Mouse (Mus musculus): Measurements from ENCODE around the gene Zfp513.
"Not testable (repeated sequence)": the region's sequence is repeated elsewhere in the genome, so short reads cannot be mapped to it uniquely, and the experiment has no call there.

Zfp513 gene

DNA sequence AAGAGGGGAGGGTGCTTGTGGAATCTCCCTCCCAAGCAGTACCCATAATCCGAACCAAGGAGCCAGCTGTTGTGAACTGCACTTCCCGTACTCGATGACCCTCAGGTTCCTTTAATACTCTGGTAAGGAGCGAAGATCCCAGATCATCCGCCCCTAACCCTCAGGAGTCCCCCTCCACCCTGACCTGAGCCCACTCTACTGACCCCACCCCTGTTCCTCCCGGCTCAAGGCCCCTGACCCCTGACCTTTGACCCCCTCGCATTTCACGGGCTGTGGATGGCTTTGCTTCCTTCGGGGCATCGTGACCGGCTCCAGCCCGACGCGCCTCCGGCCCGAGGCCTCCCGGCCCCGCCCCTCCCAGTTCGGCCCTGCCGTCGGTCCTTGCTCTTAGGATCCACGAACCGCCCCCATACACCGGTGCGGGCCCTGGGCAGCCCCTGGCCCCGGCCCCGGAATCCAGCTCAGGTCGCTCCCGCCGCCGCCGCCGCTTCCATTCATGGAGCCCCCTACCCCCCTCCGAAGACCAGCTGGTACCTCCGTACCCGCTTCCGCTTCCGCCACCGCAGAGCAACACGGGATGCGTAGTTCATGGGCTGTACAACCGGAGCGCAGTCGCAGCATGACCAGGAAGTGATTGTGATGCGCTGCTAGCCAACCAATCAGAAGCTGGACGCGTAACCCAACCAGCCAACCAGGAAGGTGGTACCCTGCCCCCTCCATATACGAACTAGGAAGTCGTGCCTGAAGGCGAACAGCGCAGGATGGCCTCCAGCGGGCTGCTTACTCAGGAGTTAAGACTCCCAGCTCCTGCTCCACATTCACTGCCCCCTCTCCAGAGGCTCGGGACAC, at the start of gene Zfp513:
TSS of gene Zfp513 (minus strand) at position 562 of the 849 bp plus-strand sequence.
- DNase-seq (ENCODE audit: extremely low spot score, low spot score) = peak; percentile 96

DNA sequence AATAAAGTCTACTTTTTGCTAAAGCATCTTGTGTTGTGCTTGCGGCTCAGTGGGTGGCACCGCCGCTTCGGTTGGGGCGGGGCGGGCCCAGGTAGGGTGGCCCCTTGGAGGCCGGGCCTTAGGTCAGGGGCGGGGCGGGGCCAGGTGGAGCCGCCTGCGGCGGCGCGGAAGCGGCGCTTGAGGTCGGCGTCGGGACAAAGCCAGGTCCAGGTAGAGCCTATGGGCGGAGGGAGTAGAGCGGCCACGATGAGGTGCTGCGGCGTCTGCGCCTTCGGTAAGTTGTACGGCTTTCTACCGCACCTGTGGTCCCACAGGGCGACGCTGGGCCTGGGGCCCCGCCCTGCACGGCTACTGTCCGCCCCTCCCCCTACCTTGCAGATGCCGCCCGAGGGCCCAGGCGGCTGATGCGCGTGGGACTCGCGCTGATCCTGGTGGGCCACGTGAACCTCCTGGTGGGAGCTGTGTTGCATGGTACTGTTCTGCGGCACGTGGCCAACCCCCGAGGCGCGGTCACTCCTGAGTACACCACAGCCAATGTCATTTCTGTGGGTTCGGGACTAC, 49.5 kb upstream of the Zfp513 start, which contains the start of gene Krtcap3:
TSS of gene Krtcap3 (plus strand) at position 151 of the 561 bp plus-strand sequence.
- DNase-seq (ENCODE audit: extremely low spot score, low spot score) = peak; percentile 45

DNA sequence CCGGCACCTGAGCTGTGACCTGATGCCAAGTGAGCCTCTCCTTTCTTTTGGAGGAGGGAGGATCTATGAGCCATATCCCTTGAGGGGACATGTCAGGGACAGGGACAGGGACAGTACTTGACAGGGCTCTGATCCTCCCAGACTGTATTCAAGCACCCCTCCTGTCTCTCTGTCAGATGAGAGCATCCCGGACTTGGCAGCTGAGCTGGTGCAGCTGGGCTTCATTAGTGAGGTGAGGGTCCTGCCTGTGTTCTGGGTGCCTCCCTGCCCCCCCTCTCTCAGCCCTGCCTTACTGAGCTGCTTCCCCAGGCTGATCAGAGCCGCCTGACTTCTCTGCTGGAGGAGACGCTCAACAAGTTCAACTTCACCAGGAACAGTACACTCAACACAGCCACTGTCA, 48.6 kb upstream of the Zfp513 start:
- DNase-seq (ENCODE audit: extremely low spot score, low spot score) = peak; percentile 27

DNA sequence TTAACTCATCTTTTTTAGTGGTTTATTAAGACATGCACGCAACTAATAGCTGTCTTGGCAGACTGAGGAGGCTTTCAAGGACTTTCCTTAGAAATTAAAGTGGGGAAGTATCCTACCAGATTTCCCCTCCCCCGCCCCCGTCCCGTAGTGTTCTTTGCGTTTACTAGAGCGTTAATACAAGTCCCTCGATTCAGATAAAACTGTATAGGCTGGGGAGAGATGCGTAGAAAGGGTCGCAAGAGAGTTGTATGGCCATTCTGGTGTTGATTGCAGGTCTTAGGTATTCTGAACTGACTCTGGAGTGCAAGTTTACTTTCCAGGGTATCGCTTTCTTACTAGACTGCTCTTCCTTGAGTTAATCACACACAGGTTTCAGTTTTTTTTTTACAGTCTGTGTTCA, 40.1 kb upstream of the Zfp513 start:
- DNase-seq (ENCODE audit: extremely low spot score, low spot score) = no peak

DNA sequence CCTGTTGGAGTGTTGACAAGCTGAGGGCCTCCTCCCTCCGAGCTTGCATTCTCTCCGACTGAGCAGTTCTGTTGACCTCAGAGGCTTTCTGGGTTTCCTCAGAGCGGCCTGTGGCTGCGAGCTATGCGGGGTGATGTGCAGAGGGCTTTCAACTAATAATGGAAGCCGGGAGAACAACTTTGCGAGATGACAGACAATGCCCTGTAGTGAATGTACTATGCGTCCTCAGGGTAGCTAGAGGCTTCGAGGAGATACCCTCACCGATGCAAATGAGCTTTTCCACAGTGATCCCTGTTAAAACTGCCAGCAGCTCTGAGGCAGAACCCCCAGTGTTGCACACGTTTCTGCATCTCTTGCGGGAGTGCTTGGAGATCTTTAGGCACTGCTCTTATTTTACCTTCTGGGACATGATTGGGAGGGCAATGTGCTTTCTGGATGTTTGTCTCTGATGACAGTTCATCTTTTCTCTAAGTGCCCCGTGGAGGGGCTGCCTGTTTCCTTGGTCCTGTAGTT, 39.5 kb upstream of the Zfp513 start:
- DNase-seq (ENCODE audit: extremely low spot score, low spot score) = no peak

DNA sequence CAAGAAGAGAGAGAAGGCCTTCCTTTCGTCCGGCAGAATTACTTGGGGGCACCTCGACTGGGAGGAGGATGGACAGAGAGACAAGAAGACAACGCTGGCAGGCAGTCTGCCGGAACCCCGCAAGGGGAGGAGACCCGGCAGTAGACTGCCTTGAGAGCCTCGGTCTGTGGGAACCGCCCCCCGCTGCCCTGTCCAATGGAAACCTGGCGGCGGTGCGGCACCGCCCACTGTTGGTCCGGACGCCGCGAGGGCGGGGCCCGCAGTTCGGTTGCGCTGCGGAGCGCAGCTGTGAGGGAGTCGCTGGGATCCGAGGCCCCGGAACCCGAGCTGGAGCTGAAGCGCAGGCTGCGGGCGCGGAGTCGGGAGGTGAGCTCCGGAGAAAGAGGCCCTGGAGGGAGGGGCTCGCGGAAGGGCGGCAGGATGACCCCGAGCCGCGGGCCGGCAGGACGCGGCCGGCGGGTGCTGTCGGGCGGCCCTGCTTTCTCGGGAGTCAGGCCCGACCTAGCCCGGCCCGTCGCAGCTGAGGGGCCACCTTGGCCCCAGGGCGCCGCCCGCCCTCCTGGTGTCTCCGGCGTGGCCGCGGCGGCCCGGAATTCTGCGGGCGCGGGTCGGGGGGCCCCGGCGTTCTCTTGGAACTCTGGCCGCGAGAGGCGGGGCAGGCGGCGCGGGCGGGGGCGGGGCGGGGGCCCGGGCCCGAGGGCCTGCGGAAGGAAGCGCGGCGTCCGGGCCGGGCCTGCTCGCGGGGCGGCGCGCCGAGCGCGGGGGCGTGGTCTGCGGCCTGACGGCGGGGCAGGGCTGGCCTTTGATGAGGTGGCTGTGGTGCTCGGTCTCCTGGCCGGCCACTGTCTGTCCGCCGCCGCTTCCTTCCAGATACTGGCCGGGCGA, 38.8 kb upstream of the Zfp513 start, which contains the start of the genes Nrbp1 and Gm9970:
TSS of gene Nrbp1 (plus strand) at position 228 of the 885 bp plus-strand sequence.
TSS of gene Gm9970 (minus strand) at position 596 of the 885 bp plus-strand sequence.
- DNase-seq (ENCODE audit: extremely low spot score, low spot score) = peak; percentile 93

DNA sequence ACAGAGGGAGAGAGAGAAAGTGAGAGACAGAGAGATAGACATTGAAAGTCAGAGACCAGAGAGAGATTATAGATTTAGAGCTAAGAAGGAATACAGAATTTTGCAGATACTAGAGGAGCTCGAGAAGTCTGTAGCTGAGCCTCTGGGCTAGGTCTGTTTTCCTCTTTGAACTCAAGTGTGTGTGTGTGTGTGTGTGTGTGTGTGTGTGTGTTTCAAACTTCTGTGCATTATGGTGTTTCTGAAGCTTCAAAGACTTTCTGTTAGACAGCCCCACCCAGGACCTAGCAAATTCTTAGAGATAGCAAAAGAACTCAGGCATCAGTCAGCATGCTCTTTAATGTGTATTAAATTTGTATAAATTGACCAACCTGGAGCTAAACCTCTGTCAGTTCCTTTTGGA, 24.5 kb upstream of the Zfp513 start:
- no peak for DNase-seq (ENCODE audit: extremely low spot score, low spot score)

DNA sequence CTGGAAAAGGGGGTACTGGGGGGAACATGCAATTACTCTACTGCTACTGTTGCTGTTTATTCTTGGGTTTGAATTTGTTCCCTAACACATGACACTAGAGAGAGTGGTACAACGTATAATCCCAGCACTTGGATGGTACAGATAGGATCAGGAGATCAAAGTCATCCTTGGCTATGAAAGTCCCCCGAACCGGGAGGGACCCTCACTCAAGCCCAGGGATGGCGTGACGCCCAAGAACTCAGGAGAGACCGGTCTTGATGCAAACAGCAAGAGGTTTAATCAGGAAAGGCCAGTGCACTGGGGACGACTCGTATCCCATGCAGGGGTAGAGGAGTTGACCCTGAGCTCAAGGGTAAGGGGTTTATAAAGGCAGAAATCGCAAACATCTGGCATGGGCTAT, 20.6 kb upstream of the Zfp513 start:
- DNase-seq (ENCODE audit: extremely low spot score, low spot score) = no peak

DNA sequence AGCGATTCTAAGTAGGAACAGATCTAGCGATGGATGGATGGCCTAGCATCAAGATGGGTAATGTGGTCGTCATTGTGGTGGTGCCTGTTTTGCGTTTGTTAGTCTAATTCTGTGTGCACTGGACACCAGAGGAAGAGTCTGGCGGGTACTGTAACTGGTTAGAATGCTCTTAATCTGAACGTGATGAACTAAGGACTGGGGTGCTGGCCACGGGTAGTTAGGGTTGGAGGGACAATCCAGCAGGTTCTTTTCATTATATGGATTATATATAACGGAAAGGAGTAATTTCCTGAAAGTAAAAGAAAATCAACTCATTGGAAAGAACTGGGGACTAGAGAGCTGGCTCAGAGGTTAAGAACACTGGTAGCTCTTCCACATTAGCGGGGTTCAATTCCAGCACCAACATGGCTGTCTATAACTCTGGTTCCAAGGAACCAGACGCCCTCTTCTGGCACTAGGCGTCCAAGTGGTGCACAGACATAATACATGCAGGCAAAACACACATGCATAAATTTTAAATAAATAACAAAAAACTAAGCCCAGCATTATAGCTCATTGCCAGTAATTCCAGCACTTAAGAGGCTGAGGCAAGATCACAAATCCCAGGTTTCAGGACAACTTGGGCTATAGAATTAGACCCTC, 19.3 kb upstream of the Zfp513 start:
- DNase-seq (ENCODE audit: extremely low spot score, low spot score) = peak; percentile 30

DNA sequence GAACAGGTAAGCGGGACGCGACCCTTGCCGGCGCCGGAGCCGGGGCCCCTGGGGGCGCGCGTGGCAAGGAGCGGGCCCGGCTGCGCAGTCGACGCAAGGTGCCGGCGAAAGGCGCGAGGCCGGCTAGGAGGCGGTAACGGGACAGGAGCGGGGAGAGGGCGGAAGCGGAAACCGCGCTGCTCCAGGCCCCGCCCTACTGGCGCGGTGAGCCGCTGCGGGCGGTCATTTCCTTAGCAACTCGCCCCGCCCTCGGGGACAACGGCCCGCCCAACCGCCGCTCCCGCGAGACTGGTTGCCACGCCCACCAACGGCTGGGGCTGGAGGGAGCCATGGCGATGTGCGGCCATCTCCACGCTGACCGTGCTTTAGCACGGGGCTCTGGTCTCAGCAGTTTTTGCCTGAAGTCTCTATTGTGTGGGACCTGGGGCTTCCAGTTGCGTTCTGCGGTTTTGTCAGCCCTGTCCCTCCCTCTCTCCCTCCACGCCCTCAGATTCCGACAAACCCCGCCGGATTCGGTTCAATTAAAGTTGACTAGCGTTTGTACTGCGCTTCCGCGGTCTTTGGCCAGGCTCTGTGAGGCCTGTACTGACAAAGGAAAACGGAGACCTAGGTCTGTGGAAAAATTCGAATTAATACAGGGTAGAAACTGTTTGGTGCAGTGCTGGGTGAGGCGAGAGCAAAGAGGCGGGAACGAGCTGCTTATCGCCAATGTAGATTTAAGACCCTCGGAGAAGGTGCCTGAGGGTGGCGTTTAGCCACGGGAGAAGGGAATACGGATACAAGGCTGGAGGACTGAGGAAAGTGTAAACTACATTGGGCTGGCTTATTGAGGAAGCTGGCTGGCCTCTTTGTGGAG, 18.6 kb upstream of the Zfp513 start, which contains the start of gene Ppm1g:
TSS of gene Ppm1g (minus strand) at position 240 of the 856 bp plus-strand sequence.
- DNase-seq (ENCODE audit: extremely low spot score, low spot score) = peak; percentile 98

DNA sequence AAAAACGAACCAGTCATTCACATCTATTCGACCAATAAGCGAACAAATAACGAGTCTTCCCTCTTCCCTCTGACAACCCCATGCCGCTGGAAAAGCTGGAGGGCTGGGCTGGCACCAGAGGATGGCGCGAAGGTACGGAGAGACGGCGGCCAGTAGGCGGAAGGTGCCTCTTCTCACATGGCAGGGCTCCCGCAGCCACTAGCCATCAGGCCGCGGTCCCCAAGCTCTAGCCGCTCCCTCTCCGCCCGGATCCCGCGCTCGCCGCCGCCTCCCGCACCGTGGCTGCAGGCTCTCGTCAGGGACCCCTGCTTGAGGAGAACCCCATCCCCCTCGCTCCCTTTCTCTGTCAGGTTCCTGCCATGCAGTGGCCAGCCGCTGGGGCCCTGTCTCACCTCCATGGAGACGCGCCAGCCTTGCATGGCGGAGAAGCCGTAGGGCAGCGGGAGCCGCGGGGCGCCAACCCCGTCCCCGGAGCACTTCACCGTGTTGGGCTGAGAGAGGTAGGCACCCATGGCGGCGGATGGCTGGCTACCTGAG, 17.9 kb upstream of the Zfp513 start:
- no peak for DNase-seq (ENCODE audit: extremely low spot score, low spot score)

DNA sequence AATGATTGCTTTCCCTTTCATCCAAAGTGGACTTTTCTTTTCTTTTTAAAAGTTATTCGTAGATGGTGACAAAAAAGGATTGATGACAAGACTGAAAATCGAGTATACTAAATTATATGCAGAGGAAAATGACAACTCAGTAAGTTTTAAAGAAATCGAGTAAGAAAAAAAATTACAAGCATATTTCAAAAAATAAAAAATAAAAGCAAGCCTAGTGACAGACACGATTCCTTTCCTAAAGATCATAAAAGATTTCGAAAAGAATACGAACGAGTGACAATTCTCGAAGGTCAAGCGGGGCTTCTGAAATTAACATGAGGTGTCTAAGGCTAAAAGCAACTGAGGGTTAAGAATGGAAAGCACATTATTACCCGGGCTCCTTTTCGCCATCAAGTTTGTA, 17.4 kb upstream of the Zfp513 start:
- no peak for DNase-seq (ENCODE audit: extremely low spot score, low spot score)

DNA sequence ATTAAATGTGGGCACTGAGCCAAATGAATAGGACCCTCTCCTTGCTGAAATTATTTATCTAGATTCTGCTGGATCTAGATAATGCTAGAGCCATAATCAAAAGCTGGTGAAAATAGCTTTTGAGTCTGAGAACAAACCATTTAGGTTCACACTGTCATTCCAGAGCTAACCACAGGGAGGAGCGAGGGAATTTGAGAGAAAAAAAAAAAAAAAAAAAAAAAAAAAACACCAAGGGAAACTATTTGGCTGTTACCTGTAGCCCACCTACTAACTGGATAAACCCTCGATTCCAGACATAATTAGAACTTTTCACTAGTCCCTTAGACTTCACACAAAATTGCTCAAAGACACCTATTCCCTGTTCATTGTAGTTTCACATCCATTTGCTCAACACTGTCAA, 17.0 kb upstream of the Zfp513 start:
- no peak for DNase-seq (ENCODE audit: extremely low spot score, low spot score)

DNA sequence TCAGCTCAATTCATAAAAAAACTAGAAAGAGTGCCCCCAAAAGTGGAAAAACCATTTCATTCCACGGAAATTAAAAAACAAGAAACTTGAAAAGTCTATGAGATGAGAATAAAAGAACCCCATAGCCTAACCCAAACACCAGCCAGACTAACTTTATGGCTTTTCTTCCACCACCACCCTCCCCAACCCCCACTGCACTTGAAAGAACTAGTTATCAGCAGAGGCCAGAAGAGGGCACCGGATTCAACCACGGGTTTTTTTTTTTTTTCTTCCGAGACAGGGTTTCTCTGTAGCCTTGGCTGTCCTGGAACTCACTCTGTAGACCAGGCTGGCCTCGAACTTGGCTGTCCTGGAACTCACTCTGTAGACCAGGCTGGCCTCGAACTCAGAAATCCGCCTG, 16.2 kb upstream of the Zfp513 start:
- no peak for DNase-seq (ENCODE audit: extremely low spot score, low spot score)

DNA sequence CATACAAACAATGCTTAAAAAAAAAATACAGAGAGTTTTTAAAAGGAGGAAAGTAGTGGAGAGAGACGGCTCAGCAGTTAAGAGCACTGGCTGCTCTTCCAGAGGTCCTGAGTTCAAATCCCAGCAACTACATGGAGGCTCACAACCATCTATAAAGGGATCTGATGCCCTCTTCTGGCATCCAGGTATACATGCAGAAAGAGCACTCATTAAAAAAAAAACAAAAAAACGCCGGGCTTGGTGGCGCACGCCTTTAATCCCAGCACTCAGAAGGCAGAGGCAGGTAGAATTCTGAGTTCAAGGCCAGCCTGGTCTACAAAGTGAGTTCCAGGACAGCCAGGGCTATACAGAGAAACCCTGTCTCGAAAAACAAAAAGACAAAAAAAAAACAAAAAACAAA, 14.5 kb upstream of the Zfp513 start:
- not testable (repeated sequence) for DNase-seq (ENCODE audit: extremely low spot score, low spot score)

DNA sequence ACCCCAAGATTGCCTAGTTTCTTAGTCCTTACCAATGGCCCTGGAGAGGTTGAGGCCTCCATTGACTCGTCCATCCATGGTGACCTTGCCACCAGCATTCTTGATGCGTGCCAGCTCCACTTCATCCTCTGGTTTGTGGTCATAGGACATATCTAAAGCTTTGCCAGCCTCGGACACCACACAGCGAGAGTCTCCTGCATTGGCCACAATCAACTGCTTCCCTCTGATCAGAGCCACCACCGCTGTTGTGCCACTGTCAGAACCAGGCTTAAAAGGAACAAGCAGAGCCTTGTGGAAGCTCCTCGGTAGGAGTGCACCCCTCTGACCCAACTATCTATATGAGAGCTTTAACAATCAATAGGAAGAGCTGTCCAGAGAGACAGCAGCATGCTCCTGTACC, 2.3 kb upstream of the Zfp513 start:
- DNase-seq (ENCODE audit: extremely low spot score, low spot score) = no peak

DNA sequence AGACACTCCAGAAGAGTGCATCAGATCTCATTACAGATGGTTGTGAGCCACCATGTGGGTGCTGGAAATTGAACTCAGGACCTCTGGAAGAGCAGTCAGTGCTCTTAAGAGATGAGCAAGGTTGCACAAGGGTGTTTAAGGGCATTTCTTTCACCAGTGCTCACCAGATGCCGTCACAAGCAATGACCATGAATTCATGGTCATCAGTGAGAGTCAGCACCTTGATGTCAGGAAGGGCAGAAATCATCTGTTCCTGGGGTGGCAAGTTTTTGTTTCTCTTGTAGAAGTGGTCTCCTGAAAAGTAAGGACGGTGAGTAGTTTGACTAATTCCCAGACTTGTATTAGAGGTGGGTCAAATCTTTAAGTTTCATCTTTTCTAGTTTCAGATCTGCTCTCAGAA, 1.8 kb upstream of the Zfp513 start:
- no peak for DNase-seq (ENCODE audit: extremely low spot score, low spot score)

DNA sequence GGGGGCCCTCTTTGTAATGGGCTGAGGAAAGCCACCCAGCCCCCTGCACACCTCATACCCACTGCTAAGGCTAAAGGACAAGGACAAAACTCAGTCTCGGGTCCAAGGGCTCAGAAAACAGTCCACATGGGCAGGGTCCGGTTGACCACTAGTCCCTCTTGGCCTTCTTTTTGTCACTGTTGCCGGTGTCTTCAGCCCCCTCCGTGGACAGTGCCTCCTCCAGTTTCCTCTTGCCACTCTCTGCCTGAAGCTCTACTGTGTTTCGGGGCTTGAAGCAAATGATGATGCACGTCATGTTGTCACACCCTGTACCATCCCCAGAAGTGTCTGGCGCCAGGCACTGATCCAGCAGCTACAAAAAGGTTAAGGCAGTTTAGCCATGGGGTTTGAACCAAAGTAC, 830 bp upstream of the Zfp513 start:
- DNase-seq (ENCODE audit: extremely low spot score, low spot score) = no peak

DNA sequence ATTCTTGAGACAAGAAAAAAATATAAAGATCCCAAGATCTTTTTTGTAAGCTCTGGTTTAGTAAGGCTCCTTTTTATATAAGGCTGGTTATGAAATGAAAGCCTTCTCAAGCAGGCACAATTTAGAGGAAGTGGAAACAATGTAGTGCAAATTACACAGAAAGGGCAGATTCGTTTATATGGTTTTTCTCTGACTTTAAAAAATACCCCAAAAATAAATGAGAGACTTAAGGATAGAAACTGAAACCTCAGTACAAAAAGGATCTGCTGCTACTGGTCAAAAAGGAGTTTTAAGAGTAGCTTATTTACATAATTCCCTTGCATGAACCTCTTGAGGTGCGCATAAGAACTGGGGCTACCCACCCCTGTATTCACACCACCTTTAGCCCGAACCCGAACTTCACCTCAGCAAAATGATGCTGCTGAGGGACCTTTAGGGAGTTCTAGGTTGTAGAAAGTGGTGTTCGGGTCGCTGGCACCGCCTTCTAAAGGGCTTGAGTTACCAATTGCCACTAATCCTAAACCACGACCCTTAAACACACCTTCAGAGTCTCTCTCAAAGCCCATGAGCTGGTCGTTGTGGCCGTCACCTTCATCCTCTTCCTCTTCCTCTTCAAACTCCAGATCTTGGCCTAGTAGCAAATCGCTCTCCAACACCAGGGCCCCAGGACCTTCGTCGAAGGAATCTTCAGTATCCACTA, 911 bp downstream of the Zfp513 start:
- DNase-seq (ENCODE audit: extremely low spot score, low spot score) = no peak

Measured in neural tube, embryonic 10.5 days (tissue).